Mouse (Mus musculus) neural tube, embryonic 14.5 days (tissue): ENCODE data around the gene Gm44805. TPM values are rescaled to one million over a fixed set of nuclear protein-coding genes. Genes with fewer than 3 reads are reported as not detected.
A peak's percentile ranks its signal among the peaks of the same experiment; 100 is the strongest.

Source experiments
- ATAC-seq: fragments of 200-750 bp; cut with Nextera tagmentation; 2 replicates; pipeline ENCODE4 v1.8.0; 2017; ENCODE audit warnings: low read depth, mild to moderate bottlenecking, moderate TSS enrichment, moderate library complexity
- H3K27ac ChIP-seq: fragments of 300-500 bp; sonication (generic); 2 replicates; pipeline ENCODE4 v1.5.1; 2014; ENCODE audit warnings: low read depth, mild to moderate bottlenecking, control low read depth, low read length, moderate library complexity, mixed read lengths
- H3K27me3 ChIP-seq: fragments of 300-500 bp; sonication (generic); 2 replicates; pipeline ENCODE4 v1.6.1; 2014; ENCODE audit warnings: low read length; ENCODE audit not compliant: control insufficient read depth, insufficient read depth
- H3K36me3 ChIP-seq: fragments of 300-500 bp; sonication (generic); 2 replicates; pipeline ENCODE4 v1.6.1; 2014; ENCODE audit warnings: low read length, mixed read lengths; ENCODE audit not compliant: control insufficient read depth, insufficient read depth
- H3K4me1 ChIP-seq: fragments of 300-500 bp; sonication (generic); 2 replicates; pipeline ENCODE4 v1.6.1; 2014; ENCODE audit warnings: low read length; ENCODE audit not compliant: control insufficient read depth, insufficient read depth
- H3K4me2 ChIP-seq: fragments of 300-500 bp; sonication (generic); 2 replicates; pipeline ENCODE4 v1.6.1; 2014; ENCODE audit warnings: mild to moderate bottlenecking, low read depth, low read length, control low read depth
- H3K4me3 ChIP-seq: fragments of 300-500 bp; sonication (generic); 2 replicates; pipeline ENCODE4 v1.5.1; 2014; ENCODE audit warnings: low read depth, low read length, control low read depth, mixed read lengths
- H3K9ac ChIP-seq: fragments of 300-500 bp; sonication (generic); replicated peaks from 2 replicates; pipeline ENCODE4 v1.6.1; 2014; ENCODE audit warnings: low read depth, mild to moderate bottlenecking, control low read depth, low read length, mixed read lengths
- H3K9me3 ChIP-seq: fragments of 300-500 bp; sonication (generic); 2 replicates; pipeline ENCODE4 v1.6.1; 2016; ENCODE audit warnings: low read length; ENCODE audit not compliant: control insufficient read depth
- WGBS: fragments of 180-500 bp; shearing (Covaris S2); extraction: QIAGEN DNeasy Blood & Tissue Kit; methylation state at CpG from one replicate; pipeline ENCODE4 v1.1.7; 2014; 5-methylcytosine and 5-hydroxymethylcytosine counted together
- polyA plus RNA-seq: library from polyadenylated mRNA; unstranded; fragments of >200 nt; fragmentation: Nextera tagmentation; extraction: Ambion mirVana; gene quantifications from 2 replicates; pipeline ENCODE4 v1.2.1, GENCODE M21; 2014

The Gm44805 gene
- polyA plus RNA-seq, 1 experiment from 2014 or later: not detected

GRCm38 (mm10) chr7:19701069-19701761 lies 20.0 kb upstream of the Gm44805 start:
- H3K27ac ChIP-seq: no peak overlapping the region
- H3K27me3 ChIP-seq: no peaks in the 10 kb centered on the region
- WGBS: 36% methylated on average over 22 of the region's 22 CpGs
- H3K4me1 ChIP-seq: peaks cover 5% of the 10 kb centered on the region
- H3K36me3 ChIP-seq: peaks cover 7% of the 10 kb centered on the region; the same call in 1 of the 2 replicates
- no peak overlapping the region for H3K4me3 ChIP-seq
- peak; percentile 28; the same call in 1 of the 2 replicates for ATAC-seq
- no peak overlapping the region for H3K4me2 ChIP-seq
- H3K9me3 ChIP-seq: no peaks in the 10 kb centered on the region
- H3K9ac ChIP-seq: no peak overlapping the region

GRCm38 (mm10) chr7:19700299-19701068 lies 19.3 kb upstream of the Gm44805 start:
- Histone ChIP-seq H3K9me3 (no peaks in the 10 kb centered on the region), H3K4me1 (peaks cover 5% of the 10 kb centered on the region), H3K4me3 (no peak overlapping the region), H3K36me3 (peaks cover 7% of the 10 kb centered on the region; the same call in 1 of the 2 replicates), H3K4me2 (no peak overlapping the region), H3K27ac (no peak overlapping the region), H3K27me3 (no peaks in the 10 kb centered on the region), H3K9ac (no peak overlapping the region)
- 68% methylated on average over 12 of the region's 12 CpGs for WGBS
- no peak for ATAC-seq

- no peak overlapping the region for H3K27ac ChIP-seq
- ATAC-seq: no peak
- H3K4me1 ChIP-seq: peaks cover 5% of the 10 kb centered on the region
- H3K27me3 ChIP-seq: no peaks in the 10 kb centered on the region
- H3K9ac ChIP-seq: no peak overlapping the region
- no peaks in the 10 kb centered on the region for H3K9me3 ChIP-seq
- H3K4me2 ChIP-seq: no peak overlapping the region
- H3K4me3 ChIP-seq: no peak overlapping the region
- WGBS: 80% methylated on average over 4 of the region's 4 CpGs
- H3K36me3 ChIP-seq: peaks cover 5% of the 10 kb centered on the region; the same call in 1 of the 2 replicates
Observed at GRCm38 (mm10) chr7:19699827-19700148, 18.6 kb upstream of the Gm44805 start.

GRCm38 (mm10) chr7:19698907-19699826 lies 17.9 kb upstream of the Gm44805 start, which contains the start of gene Apoe:
Gene Apoe (minus strand): TSS chr7:19699188.
- H3K9me3 ChIP-seq: no peaks in the 10 kb centered on the region
- WGBS: 2% methylated on average over 19 of the region's 20 CpGs
- no peaks in the 10 kb centered on the region for H3K36me3 ChIP-seq
- ATAC-seq: peak; percentile 66
- peak within 1 kb of the TSS; percentile 39 for H3K9ac ChIP-seq
- H3K27ac ChIP-seq: no peak within 1 kb of the TSS
- H3K4me2 ChIP-seq: peak within 1 kb of the TSS; percentile 47
- peak within 1 kb of the TSS; percentile 28 for H3K4me3 ChIP-seq
- peaks cover 5% of the 10 kb centered on the region for H3K4me1 ChIP-seq
- no peaks in the 10 kb centered on the region for H3K27me3 ChIP-seq

- H3K9me3 ChIP-seq: no peaks in the 10 kb centered on the region
- peak overlapping the region; percentile 28 for H3K4me3 ChIP-seq
- peaks cover 5% of the 10 kb centered on the region for H3K4me1 ChIP-seq
- no peaks in the 10 kb centered on the region for H3K36me3 ChIP-seq
- no peak overlapping the region for H3K27ac ChIP-seq
- peak overlapping the region; percentile 47 for H3K4me2 ChIP-seq
- no peaks in the 10 kb centered on the region for H3K27me3 ChIP-seq
- H3K9ac ChIP-seq: peak overlapping the region; percentile 39; the same call in 1 of the 2 replicates
- 5% methylated on average over 28 of the region's 28 CpGs for whole genome bisulfite sequencing
- no peak for ATAC-seq
Observed at GRCm38 (mm10) chr7:19697949-19698906, 17.0 kb upstream of the Gm44805 start.

GRCm38 (mm10) chr7:19696336-19696873 lies 15.2 kb upstream of the Gm44805 start:
- Histone ChIP-seq H3K9ac (no peak overlapping the region), H3K27me3 (no peaks in the 10 kb centered on the region), H3K4me1 (peaks cover 5% of the 10 kb centered on the region), H3K4me2 (no peak overlapping the region), H3K36me3 (no peaks in the 10 kb centered on the region), H3K4me3 (no peak overlapping the region), H3K27ac (no peak overlapping the region), H3K9me3 (no peaks in the 10 kb centered on the region)
- no peak for ATAC-seq
- WGBS: 93% methylated on average over 34 of the region's 34 CpGs

- no peak overlapping the region for H3K4me3 ChIP-seq
- H3K9me3 ChIP-seq: no peaks in the 10 kb centered on the region
- H3K36me3 ChIP-seq: no peaks in the 10 kb centered on the region
- 90% methylated on average over 6 of the region's 6 CpGs for WGBS
- H3K27me3 ChIP-seq: no peaks in the 10 kb centered on the region
- H3K4me1 ChIP-seq: peaks cover 5% of the 10 kb centered on the region
- H3K27ac ChIP-seq: no peak overlapping the region
- H3K9ac ChIP-seq: no peak overlapping the region
- no peak for ATAC-seq
- H3K4me2 ChIP-seq: no peak overlapping the region
Observed at GRCm38 (mm10) chr7:19695881-19696280, 14.7 kb upstream of the Gm44805 start.

GRCm38 (mm10) chr7:19695213-19695594 lies 14.0 kb upstream of the Gm44805 start:
- peaks cover 5% of the 10 kb centered on the region for H3K4me1 ChIP-seq
- no peak overlapping the region for H3K27ac ChIP-seq
- H3K9ac ChIP-seq: no peak overlapping the region
- no peaks in the 10 kb centered on the region for H3K9me3 ChIP-seq
- no peak overlapping the region for H3K4me3 ChIP-seq
- no peak for ATAC-seq
- no peaks in the 10 kb centered on the region for H3K27me3 ChIP-seq
- H3K4me2 ChIP-seq: no peak overlapping the region
- no peaks in the 10 kb centered on the region for H3K36me3 ChIP-seq
- WGBS: 69% methylated on average over 8 of the region's 8 CpGs
